Mouse (Mus musculus) monocyte, adult 2 months (primary cell): ENCODE measurements around the gene Shb.

Experiments used
- DNase-seq, 2 experiments: peaks; one replicate each; pipeline ENCODE4 v3.0.0; 2022; ENCODE audit warnings: low spot score in 2 of 2, low read depth in 1 of 2

Shb gene

DNA sequence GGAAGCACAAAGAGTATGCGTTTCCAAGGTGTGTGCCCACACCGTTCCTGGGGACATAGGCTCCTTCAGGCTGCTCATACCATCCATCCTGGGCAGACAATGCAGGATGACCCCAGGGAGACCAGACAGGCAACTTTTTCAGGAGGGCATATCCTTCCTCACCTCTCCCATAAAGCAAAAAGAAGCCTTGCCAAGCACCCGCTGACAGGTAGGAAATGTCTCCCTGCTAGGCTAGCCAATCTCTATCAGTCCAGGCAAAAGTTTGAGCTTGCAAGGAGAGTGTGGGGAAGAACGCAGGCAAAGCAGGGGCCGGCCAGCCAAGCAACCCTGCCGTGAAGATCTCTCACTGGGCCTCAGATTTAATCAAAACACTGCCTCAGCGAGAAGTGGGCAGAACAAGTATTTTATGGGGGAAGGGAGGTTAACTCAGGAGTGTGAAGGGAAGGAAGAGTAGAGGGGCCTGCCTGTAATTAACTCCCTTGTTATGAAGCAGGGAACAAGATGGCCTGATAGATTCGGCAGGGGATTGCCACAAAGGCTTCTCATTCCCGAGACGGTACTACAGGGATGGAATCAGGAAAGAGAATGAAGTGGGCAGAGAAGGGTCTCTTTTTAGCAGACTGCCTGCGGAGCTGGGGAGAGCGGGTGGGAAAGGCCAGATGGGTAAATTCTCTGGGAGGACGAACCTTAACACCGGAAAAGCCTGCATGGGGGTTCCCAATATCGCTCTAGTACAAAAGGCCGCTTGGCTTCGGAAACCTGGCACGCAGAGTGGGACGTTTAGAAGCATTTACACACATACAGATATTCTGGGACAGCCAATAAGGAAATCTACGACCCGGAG, 3.7 kb downstream of the Shb start:
- DNase-seq: no peak

DNA sequence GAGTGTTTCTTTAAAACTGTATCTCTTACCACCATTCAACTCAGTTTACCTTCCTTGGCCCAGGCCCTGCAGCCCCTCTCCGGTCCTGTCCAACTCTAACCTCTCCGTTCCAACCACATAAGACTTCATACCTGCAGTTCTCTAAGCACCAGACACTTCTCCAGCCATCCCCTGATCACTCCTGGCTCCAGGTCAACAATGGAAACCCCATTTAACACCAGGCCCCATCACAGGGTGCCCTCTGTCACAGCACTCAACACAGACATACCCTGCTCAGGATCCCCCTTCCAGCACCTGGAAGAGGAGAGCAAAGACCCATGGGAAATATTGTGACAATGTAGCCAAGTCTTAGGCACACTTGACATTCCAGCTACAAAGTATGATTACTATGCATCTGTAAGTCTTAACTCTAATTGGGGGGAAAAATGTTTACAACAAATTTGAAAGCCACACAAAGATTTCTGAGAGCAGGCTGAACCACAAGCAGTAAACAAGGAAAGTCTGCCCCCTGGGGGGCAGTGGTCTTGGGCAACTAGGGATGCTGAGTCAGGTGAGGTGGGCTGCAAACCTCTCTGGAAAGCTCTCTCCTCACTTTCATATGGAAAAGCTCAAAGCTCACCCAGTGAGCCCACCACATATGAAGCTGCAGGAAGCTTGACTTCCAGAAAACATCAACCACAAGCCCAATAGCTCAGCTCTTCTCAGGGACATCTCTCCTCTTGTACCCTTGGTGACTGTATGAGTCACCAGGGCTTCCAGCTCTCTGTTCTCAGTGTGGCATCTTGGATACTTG, 4.5 kb downstream of the Shb start:
- no peak for DNase-seq

DNA sequence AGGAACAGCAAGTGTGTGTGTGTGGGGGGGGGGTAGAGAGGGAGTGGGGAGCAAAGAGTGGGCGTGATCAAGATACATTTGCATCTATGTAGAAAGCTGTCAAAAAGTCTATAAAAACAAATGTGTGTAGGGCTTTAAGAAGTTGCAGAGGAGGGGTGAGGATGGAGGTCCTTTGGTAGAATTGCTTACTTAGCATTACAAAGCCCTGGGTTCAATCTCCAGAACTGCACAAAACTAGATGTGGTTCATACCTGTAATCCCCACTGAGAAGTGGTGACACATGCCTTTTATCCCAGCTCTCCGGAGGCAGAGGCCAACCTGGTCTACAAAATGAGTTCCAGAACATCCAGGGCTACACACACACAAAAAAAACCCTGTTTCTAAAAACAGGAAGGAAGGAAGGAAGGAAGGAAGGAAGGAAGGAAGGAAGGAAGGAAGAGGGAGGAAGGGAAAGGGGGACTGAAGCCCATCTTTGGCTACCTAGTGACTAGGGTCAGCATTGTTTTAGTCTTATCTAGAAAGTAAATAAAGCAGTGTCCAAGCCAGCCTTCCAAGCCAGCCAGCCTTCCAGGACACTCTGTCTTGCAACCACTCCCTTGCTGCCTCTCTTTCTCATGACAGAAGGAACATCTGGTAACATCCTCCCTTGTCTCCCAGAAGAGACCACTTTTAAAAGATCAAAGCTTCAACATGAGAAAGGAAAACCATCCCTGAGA, 5.3 kb downstream of the Shb start:
- DNase-seq: no peak

DNA sequence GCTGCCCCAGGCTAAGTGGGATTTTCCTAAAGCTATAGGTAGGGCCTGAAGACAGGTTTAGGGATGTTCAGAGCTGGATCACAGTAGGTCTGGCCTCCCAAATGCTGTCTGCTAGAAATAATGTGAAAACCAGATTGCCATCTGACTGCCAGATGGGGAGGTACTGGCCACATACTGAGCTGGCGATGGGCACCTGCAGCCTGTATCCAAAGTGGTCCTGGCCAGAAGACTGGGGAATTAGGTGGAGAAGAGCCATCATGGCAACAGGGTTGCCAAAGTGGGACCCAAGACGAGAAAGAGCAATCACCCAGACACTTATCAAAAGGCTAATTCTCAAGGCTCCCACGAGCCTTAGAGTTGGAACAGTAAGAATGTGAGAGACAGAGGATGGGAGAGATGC, 6.1 kb downstream of the Shb start:
- DNase-seq: no peak

DNA sequence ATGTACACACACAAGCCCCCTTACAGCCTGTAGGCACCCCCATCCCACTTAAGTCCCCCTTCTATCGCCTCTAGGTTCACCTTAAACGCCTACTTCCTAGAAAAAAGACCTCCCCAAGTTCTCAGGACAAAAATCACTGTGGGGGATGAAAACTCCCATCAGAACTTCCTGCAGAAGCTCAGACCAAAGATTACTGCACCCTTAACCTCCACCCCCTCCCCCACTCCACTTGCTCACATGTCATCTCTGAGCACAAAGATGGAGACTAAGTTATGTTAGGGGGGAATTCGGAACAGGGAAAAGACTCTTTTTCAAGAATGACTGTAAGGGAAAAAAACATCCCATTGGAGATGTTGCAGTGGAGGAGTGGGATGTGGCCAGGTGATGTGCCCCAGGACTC, 6.7 kb downstream of the Shb start:
- DNase-seq: no peak

DNA sequence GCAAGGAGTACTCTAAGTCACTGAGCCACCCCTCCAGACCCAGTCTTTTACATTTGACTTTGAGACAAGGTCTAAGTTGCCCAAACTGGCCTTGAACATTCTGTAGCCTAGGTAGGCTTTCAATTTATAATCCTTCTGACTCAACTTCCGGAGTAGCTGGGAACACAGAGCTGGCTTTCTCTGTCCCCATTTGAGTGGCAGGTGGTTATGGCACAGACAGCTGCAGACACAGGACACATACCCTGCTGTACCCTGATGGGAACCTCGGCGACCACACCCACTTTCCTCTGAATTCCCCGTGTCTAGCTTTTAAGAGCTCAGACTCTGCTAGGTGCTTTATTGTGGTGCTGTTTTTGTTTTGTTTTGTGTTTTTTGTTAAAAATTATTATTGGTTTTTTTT, 7.7 kb downstream of the Shb start:
- no peak for DNase-seq

DNA sequence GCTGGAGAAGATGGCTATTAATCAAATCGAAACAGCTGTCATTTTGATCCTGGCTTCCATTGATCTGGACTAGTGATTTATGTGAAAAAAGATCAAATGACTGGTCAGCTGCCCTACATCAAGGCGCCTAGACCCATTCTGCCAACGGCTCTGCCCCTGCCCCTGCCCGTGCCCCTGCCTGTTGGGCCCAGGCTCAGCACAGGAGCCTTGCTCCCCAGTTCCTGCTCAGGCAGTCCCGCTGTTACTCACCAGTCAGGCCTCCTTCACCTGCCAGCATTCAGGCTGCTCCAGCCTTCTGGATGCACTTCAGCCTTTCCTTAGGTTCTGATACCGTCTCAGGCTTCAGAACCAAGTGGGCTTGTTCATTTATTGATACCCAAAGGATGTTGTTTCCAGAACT, 8.9 kb downstream of the Shb start:
- DNase-seq: no peak

DNA sequence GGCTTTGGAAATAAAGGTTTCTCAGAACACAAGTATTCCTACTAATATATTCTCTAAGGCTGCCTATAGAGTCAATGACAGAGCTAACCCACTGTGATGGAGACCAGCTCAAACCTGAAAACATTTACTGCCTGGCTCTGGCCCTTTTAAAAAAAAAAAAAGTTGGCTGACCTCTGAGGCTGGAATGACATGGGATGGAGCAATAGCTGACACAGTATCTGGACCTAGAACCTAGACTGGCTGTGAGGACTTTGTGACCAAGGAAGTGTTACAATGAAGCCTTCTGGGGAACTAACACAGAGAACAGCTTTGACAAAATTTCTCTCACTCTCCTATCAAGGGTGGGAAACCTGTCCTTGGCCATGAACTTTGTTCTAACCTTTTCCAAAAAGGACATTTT, 9.3 kb downstream of the Shb start:
- DNase-seq: no peak

DNA sequence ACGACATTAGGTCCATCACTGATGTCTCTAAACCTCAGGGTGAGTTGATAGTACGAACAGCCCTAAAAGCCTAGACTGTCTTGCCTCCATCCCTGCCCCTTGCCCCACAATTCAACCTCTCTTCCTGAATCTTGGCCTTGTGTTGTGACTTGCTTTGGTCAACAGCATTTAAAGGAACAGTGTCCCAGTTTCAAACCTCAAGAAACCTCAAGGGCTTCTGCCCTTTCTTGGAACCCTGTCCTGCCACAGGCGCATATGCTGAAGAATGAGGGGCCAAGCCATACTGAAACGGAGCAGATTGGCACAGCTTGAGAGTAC, 9.7 kb downstream of the Shb start:
- no peak for DNase-seq

DNA sequence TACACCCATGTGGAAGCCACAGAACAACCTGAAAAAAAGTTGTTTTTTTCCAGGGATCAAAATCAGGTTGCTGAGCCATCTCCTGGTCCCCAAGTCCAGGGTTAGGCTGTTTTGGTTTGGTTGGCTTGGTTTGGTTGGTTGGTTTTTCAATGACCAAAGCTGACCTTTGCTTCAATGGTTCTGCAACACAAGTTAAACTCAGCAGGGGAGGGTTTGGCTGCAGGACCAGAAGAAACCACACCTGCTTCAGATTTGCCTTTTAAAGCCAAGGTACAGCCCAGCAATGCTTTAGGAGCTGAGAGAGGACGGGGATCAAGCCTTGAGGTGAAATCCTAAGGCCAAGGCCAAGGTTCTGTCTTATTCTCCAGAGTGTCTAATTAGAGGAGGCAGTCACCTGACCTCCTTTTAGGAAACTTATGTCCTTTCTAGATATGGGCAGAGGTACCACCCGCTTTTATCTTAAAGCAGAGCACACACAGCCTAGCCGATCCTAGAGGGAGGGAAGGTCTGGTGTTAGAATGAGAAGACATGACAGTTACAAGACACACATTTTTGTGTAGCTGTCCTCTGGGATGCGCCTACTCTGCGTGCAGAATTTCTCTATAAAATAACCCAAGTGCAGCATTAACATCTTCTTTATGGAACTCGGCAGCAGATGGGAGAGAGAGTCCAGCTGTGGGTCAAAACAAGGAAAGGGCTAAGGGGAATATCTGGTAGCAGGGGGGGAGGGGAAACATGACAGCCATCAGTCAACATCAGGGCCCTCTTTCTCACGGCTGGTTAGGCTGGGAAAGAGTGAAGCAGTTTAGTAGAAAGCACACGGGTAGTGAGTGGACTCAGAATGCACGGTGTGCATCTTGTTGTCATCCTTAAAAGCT, 10.3 kb downstream of the Shb start:
- no peak for DNase-seq

DNA sequence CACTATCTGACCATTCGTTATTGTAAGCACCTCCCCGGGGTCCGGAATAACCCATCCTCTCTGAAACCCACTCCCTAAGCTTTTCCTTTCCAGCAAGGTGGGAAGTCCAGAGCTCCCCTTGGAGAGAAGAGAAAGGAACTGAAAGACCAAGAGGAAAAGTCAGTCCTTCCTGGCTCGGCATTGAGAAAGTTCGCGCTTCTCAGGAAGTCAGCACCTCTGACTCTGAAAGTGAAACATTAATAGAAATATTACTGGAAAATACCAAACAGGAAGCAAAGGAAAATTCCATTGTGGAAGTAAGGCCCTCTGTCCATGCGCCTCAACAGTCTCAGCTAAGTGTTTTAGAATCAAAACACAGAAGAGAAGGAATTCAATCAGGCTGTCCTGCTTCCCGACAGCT, 11.9 kb downstream of the Shb start:
- no peak for DNase-seq

DNA sequence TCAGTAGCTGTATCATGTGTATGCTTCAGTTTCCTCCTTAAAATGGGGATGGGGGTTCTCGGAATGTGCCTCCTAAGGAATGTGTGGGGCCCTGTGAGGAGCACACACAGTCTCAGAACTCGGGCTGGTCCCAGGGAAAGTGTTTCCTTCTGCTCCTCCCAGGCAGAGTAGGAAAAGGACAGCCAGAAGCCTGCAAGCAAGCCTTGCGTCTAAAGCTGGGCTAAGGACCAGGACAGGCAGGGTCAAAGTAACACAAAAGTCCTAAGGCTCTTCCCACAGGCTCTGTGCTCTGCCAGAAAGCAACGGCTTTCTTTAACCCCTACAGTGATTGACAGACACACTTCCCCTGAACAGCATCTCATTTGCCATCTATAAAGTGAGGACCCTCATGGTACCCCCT, 14.9 kb downstream of the Shb start:
- DNase-seq: no peak

DNA sequence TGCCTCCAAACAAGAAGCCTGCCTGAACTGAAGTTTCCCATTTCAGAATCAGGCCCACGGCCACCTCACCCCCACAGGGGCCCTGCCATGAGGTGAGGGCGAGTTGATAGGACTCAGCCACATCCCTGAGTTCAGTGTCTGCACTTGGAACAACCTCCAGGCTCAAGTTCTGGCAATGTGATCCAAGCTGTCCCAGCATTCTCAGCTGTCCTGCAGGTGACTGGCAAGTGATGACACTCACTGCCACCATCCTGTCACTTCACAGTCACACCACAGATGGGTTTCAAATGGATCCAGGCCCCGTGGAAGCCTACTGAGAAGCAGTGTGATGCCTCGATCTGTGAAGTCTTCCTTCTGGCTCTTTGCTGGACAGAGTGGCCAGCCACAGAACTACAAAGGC, 16.4 kb downstream of the Shb start:
- no peak for DNase-seq

DNA sequence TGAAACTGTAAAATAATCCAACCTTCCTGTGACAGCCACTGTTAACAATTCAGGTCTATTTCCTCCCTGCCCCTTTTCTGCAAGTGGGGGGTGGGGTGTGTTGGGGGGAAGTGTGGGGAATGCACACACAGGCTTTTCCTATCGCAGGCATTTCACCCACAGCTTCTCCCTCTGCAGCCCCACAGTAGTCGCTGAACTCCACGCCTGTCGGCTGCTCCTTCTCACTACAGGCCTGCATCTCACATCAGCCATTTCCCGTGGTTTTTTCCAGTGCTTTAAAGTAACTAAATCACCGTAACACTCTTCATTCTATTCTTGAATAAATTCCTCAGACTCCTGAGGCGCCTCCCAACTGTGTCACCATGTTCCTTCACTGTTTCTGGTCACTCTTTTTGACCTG, 17.9 kb downstream of the Shb start:
- DNase-seq: no peak

DNA sequence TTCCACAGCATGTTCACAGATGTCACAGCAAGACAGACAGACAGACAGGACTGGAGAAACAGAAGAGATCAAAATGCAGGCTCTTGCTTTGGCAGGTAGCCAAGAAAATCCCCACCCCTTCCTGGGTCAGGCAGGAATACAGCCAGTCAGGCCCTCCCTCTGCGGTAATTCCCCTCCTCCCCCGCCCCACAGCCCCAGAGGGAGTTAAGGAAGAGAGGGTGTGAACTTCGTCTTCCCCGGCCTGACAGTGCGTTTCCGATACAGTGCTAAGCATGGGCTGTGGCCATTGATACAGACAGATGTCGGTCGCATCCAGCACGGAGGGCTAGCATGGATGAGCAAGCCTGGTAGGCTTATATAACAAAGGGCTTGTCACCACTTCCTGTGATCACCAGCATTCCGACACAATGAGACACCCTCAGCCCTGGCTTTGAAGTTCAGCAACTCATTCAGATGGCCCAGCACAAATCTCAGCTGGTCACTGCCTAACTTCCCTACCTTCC, 18.4 kb downstream of the Shb start:
- DNase-seq: no peak

DNA sequence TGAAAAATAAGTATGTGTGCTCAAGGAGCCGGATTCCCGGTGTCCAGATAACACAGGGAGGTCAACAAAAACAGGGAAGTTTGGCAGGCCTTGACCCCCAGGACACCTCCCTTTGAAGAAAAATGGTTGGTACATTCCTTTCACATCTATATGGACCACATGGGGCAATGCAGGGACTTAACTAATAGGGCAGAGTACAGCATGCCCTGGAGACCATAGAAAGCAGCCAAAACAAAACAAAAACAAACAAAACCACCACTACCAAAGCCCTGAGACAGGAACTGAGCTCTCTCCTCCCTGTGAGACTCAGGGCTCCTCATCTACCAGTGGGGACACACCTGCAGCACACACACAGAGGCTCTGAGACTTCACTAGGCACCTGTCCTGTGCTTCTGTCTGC, 18.9 kb downstream of the Shb start:
- DNase-seq: no peak

DNA sequence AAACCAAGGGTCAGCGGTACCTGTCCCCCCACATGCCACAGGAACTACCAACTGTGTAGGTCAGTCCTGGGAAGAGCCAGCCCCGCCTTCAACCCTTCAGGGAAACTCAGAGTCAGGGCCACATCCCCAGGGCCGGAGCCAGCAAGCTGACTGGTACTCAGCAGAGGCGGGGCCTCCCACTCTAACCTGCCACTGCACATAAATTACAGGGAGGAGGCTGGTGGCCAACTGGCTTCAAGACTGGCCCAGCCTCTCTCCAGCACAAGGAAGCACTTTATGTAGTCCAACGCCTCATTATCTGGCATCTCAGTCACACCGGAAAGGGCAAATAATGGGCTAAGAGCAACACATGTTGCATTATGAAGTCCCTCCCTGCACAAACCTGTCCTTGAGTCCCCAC, 22.1 kb downstream of the Shb start:
- DNase-seq: no peak

DNA sequence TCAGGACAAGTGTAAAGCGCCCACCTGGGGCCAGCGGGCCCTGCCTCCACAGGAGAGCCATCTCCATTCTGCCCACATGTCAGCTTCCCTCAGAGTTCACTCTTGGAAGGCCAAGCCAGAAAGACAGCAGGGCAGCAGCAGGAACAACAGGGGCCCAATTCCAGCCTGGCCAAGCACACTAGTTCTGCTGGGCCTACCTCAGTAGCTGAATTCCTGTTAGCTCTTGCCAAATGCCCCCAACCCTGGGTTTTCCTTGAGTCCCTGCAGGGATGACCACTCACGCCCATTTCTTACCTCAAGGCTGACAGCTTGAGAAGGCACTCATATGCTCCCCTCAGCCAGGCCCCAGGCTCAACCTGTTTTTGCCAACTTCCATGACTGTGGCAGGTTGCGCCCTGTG, 22.9 kb downstream of the Shb start:
- DNase-seq: no peak

DNA sequence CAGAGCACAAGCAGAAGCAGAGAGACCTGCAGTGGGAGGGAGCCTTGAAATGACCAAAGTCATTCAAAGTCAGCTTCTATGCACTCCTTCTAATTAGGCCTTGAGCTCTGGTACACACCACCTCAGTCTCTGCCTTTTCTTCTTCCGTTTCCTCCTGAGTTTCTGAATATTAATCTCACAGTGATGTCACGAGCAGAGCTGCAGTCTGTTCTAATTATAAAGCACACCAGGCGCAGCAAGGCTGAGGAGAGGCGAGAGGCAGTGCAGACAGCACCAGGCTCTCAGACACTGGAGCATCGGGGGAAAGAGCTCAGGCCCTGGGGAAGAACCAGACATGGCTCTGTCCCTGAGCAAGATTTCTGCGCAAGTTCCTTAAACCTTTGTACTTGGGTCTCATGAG, 23.8 kb downstream of the Shb start:
- no peak for DNase-seq

DNA sequence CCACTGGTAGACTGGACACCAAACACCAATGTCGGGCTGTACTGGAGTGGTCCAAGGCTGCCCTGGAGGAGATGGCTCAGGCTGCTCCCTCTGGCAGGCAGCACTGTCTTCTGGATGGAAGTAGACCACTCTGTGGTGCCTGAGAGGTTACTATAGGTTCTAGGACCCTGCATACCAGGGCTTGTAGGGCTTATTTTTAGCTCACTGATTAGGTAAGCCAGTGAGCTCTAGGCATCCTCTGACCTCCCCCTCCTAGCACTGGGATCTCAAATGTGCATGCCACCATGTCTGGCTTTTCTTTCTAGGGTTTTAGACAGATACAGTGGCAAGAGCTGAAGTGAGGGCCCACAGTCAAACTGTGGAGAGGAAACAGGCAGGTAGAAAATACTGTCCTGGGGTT, 24.8 kb downstream of the Shb start:
- DNase-seq: no peak

DNA sequence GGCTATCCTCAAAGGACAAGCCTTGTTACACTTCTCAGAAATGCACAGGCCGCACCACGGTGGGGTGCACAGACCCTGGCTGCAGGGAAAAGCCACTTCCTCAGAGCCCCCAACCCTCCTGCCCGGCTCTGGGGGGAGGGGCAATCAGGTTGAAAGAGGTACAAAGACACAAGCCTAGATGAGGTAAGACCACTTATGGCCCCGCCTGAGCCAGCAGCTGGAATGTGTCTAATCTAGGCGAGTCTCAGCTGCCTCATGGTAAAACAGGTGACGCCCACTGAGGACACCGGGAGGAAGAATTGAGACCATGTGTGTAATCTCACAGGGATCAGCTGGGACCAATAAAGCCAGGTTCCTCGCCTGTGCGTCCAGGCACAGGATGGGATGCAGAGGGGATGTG, 25.2 kb downstream of the Shb start:
- DNase-seq: no peak
